Mouse (Mus musculus) liver, postnatal 0 days (tissue): ENCODE measurements around the gene Iba57.

ENCODE experiments used
- CTCF ChIP-seq: sonication (generic); IDR thresholded peaks from 2 replicates; pipeline ENCODE4 v1.5.1; 2016; ENCODE audit warnings: antibody characterized with exemption, low read depth
- EP300 ChIP-seq: IDR thresholded peaks from 2 replicates; pipeline ENCODE4 v1.6.1; 2016; ENCODE audit warnings: antibody characterized with exemption, low read depth, mild to moderate bottlenecking

GRCm38 (mm10) chr11:59174189-59174838 is 10.8 kb upstream of the Iba57 start:
- TF ChIP-seq CTCF (no peak), EP300 (no peak)
